Mouse (Mus musculus) ES-Bruce4 (cell line): ENCODE measurements around the gene Zscan2.

Experiments used
- CTCF ChIP-seq: IDR thresholded peaks from one replicate; pipeline ENCODE4 v1.8.1; 2011; ENCODE audit warnings: low read depth, low read length
- EP300 ChIP-seq: IDR thresholded peaks from 2 replicates; pipeline ENCODE4 v1.6.1; 2011; ENCODE audit warnings: low read depth, low read length; ENCODE audit not compliant: insufficient read depth
- POLR2A ChIP-seq: IDR thresholded peaks from one replicate; pipeline ENCODE4 v1.8.1; 2011; ENCODE audit warnings: low read length; ENCODE audit not compliant: insufficient read depth

DNA sequence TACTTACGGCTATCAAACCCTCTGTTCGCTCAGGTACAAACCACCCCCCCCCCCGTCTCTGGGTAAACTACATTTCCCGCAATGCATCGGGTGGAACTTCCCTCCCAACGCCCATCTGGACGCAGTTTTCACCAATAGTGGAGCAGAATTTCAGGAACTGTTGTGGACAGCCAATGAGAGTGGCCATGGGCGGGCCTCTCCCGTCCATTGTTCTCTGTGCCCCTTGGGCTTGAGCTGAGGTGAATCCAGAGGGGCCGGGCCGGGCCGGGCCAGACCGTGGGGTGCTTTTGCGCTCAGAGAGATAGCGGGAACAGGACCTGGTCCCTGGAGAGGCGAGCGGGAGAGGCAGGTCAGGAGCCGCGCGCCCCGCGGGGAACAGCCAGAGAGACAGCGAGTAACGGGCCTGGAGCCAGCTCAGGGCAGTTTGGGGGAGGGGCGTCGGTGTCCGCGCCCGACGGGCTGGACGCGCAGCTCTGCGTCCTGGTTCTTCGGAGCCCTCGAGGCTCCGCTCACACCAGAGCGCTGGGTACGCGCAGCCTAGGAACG, at the start of gene Zscan2:
- TF ChIP-seq POLR2A, result no peak
- no peak for TF ChIP-seq CTCF
- no peak for TF ChIP-seq EP300
